Mouse (Mus musculus): Measurements from ENCODE around the gene Anpep. TPM values are rescaled to one million over a fixed set of nuclear protein-coding genes. Genes with fewer than 3 reads are reported as not detected.

The Anpep gene
- polyA plus RNA-seq (2014; fragmentation: Nextera tagmentation; extraction: Ambion mirVana) = 2.1 and 4.1 TPM in 2 replicates

GRCm38 (mm10) chr7:79860811-79861210 is at the start of gene Anpep:
Anpep (minus strand) TSS chr7:79861059.
- Histone ChIP-seq H3K36me3 (ENCODE audit: control insufficient read depth, insufficient read depth, low read length) (no peaks in the 10 kb centered on the region), H3K4me1 (ENCODE audit: control insufficient read depth, insufficient read depth, low read length) (no peaks in the 10 kb centered on the region), H3K4me3 (replicated peaks; ENCODE audit: low read depth, low read length) (no peak within 1 kb of the TSS), H3K27ac (replicated peaks; ENCODE audit: low read depth, low read length) (no peak within 1 kb of the TSS), H3K27me3 (ENCODE audit: control insufficient read depth, insufficient read depth, low read length) (no peaks in the 10 kb centered on the region), H3K9me3 (ENCODE audit: control insufficient read depth, low read length) (no peaks in the 10 kb centered on the region), H3K9ac (replicated peaks; ENCODE audit: low read length) (no peak within 1 kb of the TSS), H3K4me2 (ENCODE audit: low read length) (no peak within 1 kb of the TSS)
- no peak for DNase-seq
- no peak for ATAC-seq (ENCODE audit: low FRiP score, low TSS enrichment)
- 87% methylated on average over 9 of the region's 9 CpGs for WGBS

- DNase-seq (no peak), ATAC-seq (ENCODE audit: low FRiP score, low TSS enrichment) (no peak)
- no peak overlapping the region for H3K4me3 ChIP-seq (replicated peaks; ENCODE audit: low read depth, low read length)
- H3K9me3 ChIP-seq (ENCODE audit: control insufficient read depth, low read length) = no peaks in the 10 kb centered on the region
- no peak overlapping the region for H3K9ac ChIP-seq (replicated peaks; ENCODE audit: low read length)
- H3K4me1 ChIP-seq (ENCODE audit: control insufficient read depth, insufficient read depth, low read length) = no peaks in the 10 kb centered on the region
- WGBS = 84% methylated on average over 2 of the region's 2 CpGs
- H3K36me3 ChIP-seq (ENCODE audit: control insufficient read depth, insufficient read depth, low read length) = peaks cover 66% of the 10 kb centered on the region
- H3K27ac ChIP-seq (replicated peaks; ENCODE audit: low read depth, low read length) = no peak overlapping the region
- H3K27me3 ChIP-seq (ENCODE audit: control insufficient read depth, insufficient read depth, low read length) = no peaks in the 10 kb centered on the region
- no peak overlapping the region for H3K4me2 ChIP-seq (ENCODE audit: low read length)
Observed at GRCm38 (mm10) chr7:79907356-79907755, 46.5 kb upstream of the Anpep start.

GRCm38 (mm10) chr7:79906914-79907313 is 46.1 kb upstream of the Anpep start:
- Histone ChIP-seq H3K4me2 (ENCODE audit: low read length) (no peak overlapping the region), H3K9ac (replicated peaks; ENCODE audit: low read length) (no peak overlapping the region), H3K9me3 (ENCODE audit: control insufficient read depth, low read length) (no peaks in the 10 kb centered on the region), H3K27me3 (ENCODE audit: control insufficient read depth, insufficient read depth, low read length) (no peaks in the 10 kb centered on the region), H3K4me3 (replicated peaks; ENCODE audit: low read depth, low read length) (no peak overlapping the region), H3K27ac (replicated peaks; ENCODE audit: low read depth, low read length) (no peak overlapping the region), H3K36me3 (ENCODE audit: control insufficient read depth, insufficient read depth, low read length) (peaks cover 71% of the 10 kb centered on the region), H3K4me1 (ENCODE audit: control insufficient read depth, insufficient read depth, low read length) (no peaks in the 10 kb centered on the region)
- ATAC-seq (ENCODE audit: low FRiP score, low TSS enrichment) (no peak), DNase-seq (no peak)
- 93% methylated on average over 3 of the region's 3 CpGs for WGBS

GRCm38 (mm10) chr7:79905193-79905592 is 44.3 kb upstream of the Anpep start:
- Histone ChIP-seq H3K9me3 (ENCODE audit: control insufficient read depth, low read length) (no peaks in the 10 kb centered on the region), H3K27ac (replicated peaks; ENCODE audit: low read depth, low read length) (no peak overlapping the region), H3K4me3 (replicated peaks; ENCODE audit: low read depth, low read length) (no peak overlapping the region), H3K4me2 (ENCODE audit: low read length) (no peak overlapping the region), H3K36me3 (ENCODE audit: control insufficient read depth, insufficient read depth, low read length) (peaks cover 78% of the 10 kb centered on the region), H3K9ac (replicated peaks; ENCODE audit: low read length) (no peak overlapping the region), H3K27me3 (ENCODE audit: control insufficient read depth, insufficient read depth, low read length) (no peaks in the 10 kb centered on the region), H3K4me1 (ENCODE audit: control insufficient read depth, insufficient read depth, low read length) (no peaks in the 10 kb centered on the region)
- WGBS = 94% methylated on average over 4 of the region's 4 CpGs
- DNase-seq = no peak
- no peak for ATAC-seq (ENCODE audit: low FRiP score, low TSS enrichment)

- H3K4me1 ChIP-seq (ENCODE audit: control insufficient read depth, insufficient read depth, low read length) = no peaks in the 10 kb centered on the region
- DNase-seq = no peak
- H3K9me3 ChIP-seq (ENCODE audit: control insufficient read depth, low read length) = no peaks in the 10 kb centered on the region
- no peak for ATAC-seq (ENCODE audit: low FRiP score, low TSS enrichment)
- H3K36me3 ChIP-seq (ENCODE audit: control insufficient read depth, insufficient read depth, low read length) = peaks cover 75% of the 10 kb centered on the region
- H3K27ac ChIP-seq (replicated peaks; ENCODE audit: low read depth, low read length) = no peak overlapping the region
- H3K4me2 ChIP-seq (ENCODE audit: low read length) = no peak overlapping the region
- no peak overlapping the region for H3K4me3 ChIP-seq (replicated peaks; ENCODE audit: low read depth, low read length)
- no peaks in the 10 kb centered on the region for H3K27me3 ChIP-seq (ENCODE audit: control insufficient read depth, insufficient read depth, low read length)
- WGBS = 91% methylated on average over 8 of the region's 8 CpGs
- no peak overlapping the region for H3K9ac ChIP-seq (replicated peaks; ENCODE audit: low read length)
Observed at GRCm38 (mm10) chr7:79903160-79903792, 42.4 kb upstream of the Anpep start.

GRCm38 (mm10) chr7:79900753-79901152 is 39.9 kb upstream of the Anpep start:
- WGBS = 96% methylated on average over 6 of the region's 6 CpGs
- H3K4me2 ChIP-seq (ENCODE audit: low read length) = no peak overlapping the region
- ATAC-seq (ENCODE audit: low FRiP score, low TSS enrichment) (no peak), DNase-seq (no peak)
- peaks cover 72% of the 10 kb centered on the region for H3K36me3 ChIP-seq (ENCODE audit: control insufficient read depth, insufficient read depth, low read length)
- H3K27me3 ChIP-seq (ENCODE audit: control insufficient read depth, insufficient read depth, low read length) = no peaks in the 10 kb centered on the region
- no peaks in the 10 kb centered on the region for H3K4me1 ChIP-seq (ENCODE audit: control insufficient read depth, insufficient read depth, low read length)
- H3K4me3 ChIP-seq (replicated peaks; ENCODE audit: low read depth, low read length) = no peak overlapping the region
- no peaks in the 10 kb centered on the region for H3K9me3 ChIP-seq (ENCODE audit: control insufficient read depth, low read length)
- H3K27ac ChIP-seq (replicated peaks; ENCODE audit: low read depth, low read length) = no peak overlapping the region
- H3K9ac ChIP-seq (replicated peaks; ENCODE audit: low read length) = no peak overlapping the region

- Histone ChIP-seq H3K4me1 (ENCODE audit: control insufficient read depth, insufficient read depth, low read length) (no peaks in the 10 kb centered on the region), H3K27ac (replicated peaks; ENCODE audit: low read depth, low read length) (no peak overlapping the region), H3K4me2 (ENCODE audit: low read length) (no peak overlapping the region), H3K9me3 (ENCODE audit: control insufficient read depth, low read length) (no peaks in the 10 kb centered on the region), H3K36me3 (ENCODE audit: control insufficient read depth, insufficient read depth, low read length) (peaks cover 72% of the 10 kb centered on the region), H3K9ac (replicated peaks; ENCODE audit: low read length) (no peak overlapping the region), H3K27me3 (ENCODE audit: control insufficient read depth, insufficient read depth, low read length) (no peaks in the 10 kb centered on the region), H3K4me3 (replicated peaks; ENCODE audit: low read depth, low read length) (no peak overlapping the region)
- DNase-seq = no peak
- ATAC-seq (ENCODE audit: low FRiP score, low TSS enrichment) = no peak
- WGBS = 75% methylated on average over 3 of the region's 3 CpGs
Observed at GRCm38 (mm10) chr7:79895225-79895624, 34.4 kb upstream of the Anpep start.

- Histone ChIP-seq H3K9me3 (ENCODE audit: control insufficient read depth, low read length) (no peaks in the 10 kb centered on the region), H3K27me3 (ENCODE audit: control insufficient read depth, insufficient read depth, low read length) (no peaks in the 10 kb centered on the region), H3K36me3 (ENCODE audit: control insufficient read depth, insufficient read depth, low read length) (peaks cover 68% of the 10 kb centered on the region), H3K4me3 (replicated peaks; ENCODE audit: low read depth, low read length) (no peak overlapping the region), H3K4me2 (ENCODE audit: low read length) (no peak overlapping the region), H3K27ac (replicated peaks; ENCODE audit: low read depth, low read length) (no peak overlapping the region), H3K9ac (replicated peaks; ENCODE audit: low read length) (no peak overlapping the region), H3K4me1 (ENCODE audit: control insufficient read depth, insufficient read depth, low read length) (no peaks in the 10 kb centered on the region)
- ATAC-seq (ENCODE audit: low FRiP score, low TSS enrichment) = no peak
- no peak for DNase-seq
- 94% methylated on average over 1 of the region's 1 CpGs for WGBS
Observed at GRCm38 (mm10) chr7:79894790-79895189, 33.9 kb upstream of the Anpep start.

GRCm38 (mm10) chr7:79892576-79893428 is 31.9 kb upstream of the Anpep start:
- no peak overlapping the region for H3K27ac ChIP-seq (replicated peaks; ENCODE audit: low read depth, low read length)
- no peak for DNase-seq

More at GRCm38 (mm10) chr7:79892576-79893428, 31.9 kb upstream of the Anpep start:
- Histone ChIP-seq H3K9ac (replicated peaks; ENCODE audit: low read length) (no peak overlapping the region), H3K4me3 (replicated peaks; ENCODE audit: low read depth, low read length) (no peak overlapping the region), H3K4me1 (ENCODE audit: control insufficient read depth, insufficient read depth, low read length) (no peaks in the 10 kb centered on the region), H3K9me3 (ENCODE audit: control insufficient read depth, low read length) (no peaks in the 10 kb centered on the region), H3K4me2 (ENCODE audit: low read length) (no peak overlapping the region), H3K36me3 (ENCODE audit: control insufficient read depth, insufficient read depth, low read length) (peaks cover 64% of the 10 kb centered on the region), H3K27me3 (ENCODE audit: control insufficient read depth, insufficient read depth, low read length) (no peaks in the 10 kb centered on the region)
- 94% methylated on average over 6 of the region's 6 CpGs for WGBS
- no peak for ATAC-seq (ENCODE audit: low FRiP score, low TSS enrichment)

Data from midbrain, embryonic 14.5 days (tissue).